ENCODE assay signal across 8 mouse cellular contexts in the genomic region with DNA sequence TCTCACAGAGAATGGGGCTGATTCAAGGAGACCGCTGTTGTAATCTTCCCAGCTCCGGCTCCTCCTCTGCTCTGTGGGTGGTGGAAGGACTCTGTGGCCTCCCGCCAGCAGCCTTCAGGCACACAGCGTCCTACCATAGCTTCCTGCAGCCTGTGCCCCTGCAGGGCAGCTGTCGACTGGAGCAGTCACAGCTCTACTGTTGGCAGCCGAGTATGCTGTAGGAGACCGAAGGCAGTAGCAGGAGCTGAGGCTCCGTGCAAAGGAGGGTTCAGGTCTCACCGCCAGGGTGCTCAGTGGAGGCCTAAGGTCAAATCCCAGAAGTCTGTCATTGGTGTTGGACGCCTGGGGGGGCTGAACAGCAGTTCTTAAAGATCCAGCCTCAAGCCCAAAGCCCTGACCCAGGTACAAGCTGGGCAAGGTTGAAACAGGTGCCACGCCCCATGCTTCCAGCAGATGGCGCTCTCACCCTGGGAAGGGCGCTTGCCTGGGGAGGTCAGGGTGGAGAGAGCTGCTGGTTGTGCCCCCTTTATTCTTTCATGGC.
DNase-seq lines count a peak whose midpoint lies in the region; ATAC-seq lines count a peak whose summit lies in the region.

No protein-coding gene starts in this region.

- H3K4me3 ChIP-seq in kidney, embryonic 14.5 days (ENCODE audit: low read length), result no peak overlapping the region
- H3K4me3 ChIP-seq in intestine, embryonic 16.5 days (ENCODE audit: low read length), result no peak overlapping the region
- H3K4me3 ChIP-seq in limb, embryonic 13.5 days, result no peak overlapping the region
- H3K4me3 ChIP-seq in midbrain, embryonic 14.5 days (replicated peaks; ENCODE audit: low read depth, low read length), result no peak overlapping the region

- 12% methylated on average over 13 of the region's 13 CpGs for WGBS in kidney, embryonic 14.5 days
- 10% methylated on average over 13 of the region's 13 CpGs for whole genome bisulfite sequencing in intestine, embryonic 16.5 days
- WGBS in limb, embryonic 13.5 days, result 10% methylated on average over 13 of the region's 13 CpGs
- whole genome bisulfite sequencing in midbrain, embryonic 14.5 days, result 3% methylated on average over 13 of the region's 13 CpGs

- H3K4me1 ChIP-seq in kidney, embryonic 14.5 days (ENCODE audit: control insufficient read depth, insufficient read depth, low read length), result peaks cover 52% of the 10 kb centered on the region
- peaks cover 43% of the 10 kb centered on the region for H3K4me1 ChIP-seq in intestine, embryonic 16.5 days (ENCODE audit: control insufficient read depth, insufficient read depth, low read length)
- peaks cover 76% of the 10 kb centered on the region for H3K4me1 ChIP-seq in limb, embryonic 13.5 days
- H3K4me1 ChIP-seq in midbrain, embryonic 14.5 days (ENCODE audit: control insufficient read depth, insufficient read depth, low read length), result peaks cover 62% of the 10 kb centered on the region

- DNase-seq in kidney, adult 11 months, result peak; percentile 33
- DNase-seq in embryo, embryonic 10 days (ENCODE audit: low spot score), result peak; percentile 84
- DNase-seq in gastrocnemius, postnatal 25 days, result peak; percentile 65
- DNase-seq in midbrain, embryonic 14.5 days, result peak; percentile 82
- peak; percentile 39 to 68 for DNase-seq in spleen, adult 18-20 months

- H3K4me2 ChIP-seq in kidney, embryonic 14.5 days (replicated peaks; ENCODE audit: low read depth, low read length), result no peak overlapping the region; the same call in 1 of the 2 replicates
- H3K4me2 ChIP-seq in intestine, embryonic 16.5 days (ENCODE audit: low read depth, low read length), result peak overlapping the region; percentile 28; the same call in 1 of the 2 replicates
- peak overlapping the region; percentile 37 for H3K4me2 ChIP-seq in limb, embryonic 13.5 days (replicated peaks)
- H3K4me2 ChIP-seq in midbrain, embryonic 14.5 days (ENCODE audit: low read length), result peak overlapping the region; percentile 11; the same call in 1 of the 2 replicates

- ATAC-seq in kidney, embryonic 14.5 days (ENCODE audit: low FRiP score, low TSS enrichment), result no peak; the same call in 1 of the 2 replicates
- ATAC-seq in intestine, embryonic 16.5 days, result peak; percentile 72
- no peak for ATAC-seq in limb, embryonic 13.5 days (ENCODE audit: low FRiP score, low read depth)
- ATAC-seq in midbrain, embryonic 14.5 days (ENCODE audit: low FRiP score, low TSS enrichment), result 0 out of 2 replicates have a peak, but pooled peaks have one; percentile 47

- no peaks in the 10 kb centered on the region for H3K27me3 ChIP-seq in kidney, embryonic 14.5 days (ENCODE audit: control insufficient read depth, insufficient read depth, low read length)
- H3K27me3 ChIP-seq in intestine, embryonic 16.5 days (replicated peaks; ENCODE audit: control insufficient read depth, insufficient read depth, low read length), result no peaks in the 10 kb centered on the region
- H3K27me3 ChIP-seq in limb, embryonic 13.5 days, result no peaks in the 10 kb centered on the region
- no peaks in the 10 kb centered on the region for H3K27me3 ChIP-seq in midbrain, embryonic 14.5 days (ENCODE audit: control insufficient read depth, insufficient read depth, low read length)

- H3K27ac ChIP-seq in kidney, embryonic 14.5 days (ENCODE audit: low read depth, low read length), result no peak overlapping the region
- no peak overlapping the region for H3K27ac ChIP-seq in intestine, embryonic 16.5 days (ENCODE audit: low read length)
- H3K27ac ChIP-seq in limb, embryonic 13.5 days, result peak overlapping the region; percentile 39; the same call in 1 of the 2 replicates
- H3K27ac ChIP-seq in midbrain, embryonic 14.5 days (replicated peaks; ENCODE audit: low read depth, low read length), result peak overlapping the region; percentile 58; the same call in 1 of the 2 replicates

- no peaks in the 10 kb centered on the region for H3K36me3 ChIP-seq in kidney, embryonic 14.5 days (ENCODE audit: control insufficient read depth, insufficient read depth, low read length)
- H3K36me3 ChIP-seq in intestine, embryonic 16.5 days (ENCODE audit: control insufficient read depth, insufficient read depth, low read length), result no peaks in the 10 kb centered on the region
- no peaks in the 10 kb centered on the region for H3K36me3 ChIP-seq in limb, embryonic 13.5 days
- H3K36me3 ChIP-seq in midbrain, embryonic 14.5 days (ENCODE audit: control insufficient read depth, insufficient read depth, low read length), result no peaks in the 10 kb centered on the region

- H3K9me3 ChIP-seq in kidney, embryonic 14.5 days (ENCODE audit: control insufficient read depth, low read length), result no peaks in the 10 kb centered on the region
- no peaks in the 10 kb centered on the region for H3K9me3 ChIP-seq in intestine, embryonic 16.5 days (ENCODE audit: control insufficient read depth, low read length)
- H3K9me3 ChIP-seq in limb, embryonic 13.5 days, result no peaks in the 10 kb centered on the region
- no peaks in the 10 kb centered on the region for H3K9me3 ChIP-seq in midbrain, embryonic 14.5 days (ENCODE audit: control insufficient read depth, low read length)

- H3K9ac ChIP-seq in kidney, embryonic 14.5 days (ENCODE audit: low read depth, low read length), result no peak overlapping the region
- peak overlapping the region; percentile 47 for H3K9ac ChIP-seq in intestine, embryonic 16.5 days (ENCODE audit: low read depth, low read length)
- no peak overlapping the region for H3K9ac ChIP-seq in limb, embryonic 13.5 days
- peak overlapping the region; percentile 18; the same call in 1 of the 2 replicates for H3K9ac ChIP-seq in midbrain, embryonic 14.5 days (replicated peaks; ENCODE audit: low read length)

Comparison
In these comparisons a context has a peak if more than half of its experiments do, and no peak if none do; other contexts are left out.
1. DNase-seq: peak in every context shown above with its lines; median percentile 84 in embryo, embryonic 10 days; 82 in midbrain, embryonic 14.5 days; 65 in gastrocnemius, postnatal 25 days; 54 in spleen, adult 18-20 months; 33 in kidney, adult 11 months.
2. ATAC-seq: peak in intestine, embryonic 16.5 days (single experiment) and midbrain, embryonic 14.5 days (single experiment); none in kidney, embryonic 14.5 days (single experiment) and limb, embryonic 13.5 days (single experiment).
3. H3K27ac ChIP-seq: peak in limb, embryonic 13.5 days (single experiment) and midbrain, embryonic 14.5 days (single experiment); none in kidney, embryonic 14.5 days (single experiment) and intestine, embryonic 16.5 days (single experiment).
4. H3K9ac ChIP-seq: peak in intestine, embryonic 16.5 days (single experiment) and midbrain, embryonic 14.5 days (single experiment); none in kidney, embryonic 14.5 days (single experiment) and limb, embryonic 13.5 days (single experiment).